Mouse (Mus musculus): Measurements from ENCODE around the gene Esd. TPM values are rescaled to one million over a fixed set of nuclear protein-coding genes. Genes with fewer than 3 reads are reported as not detected.

Esd gene
- polyA plus RNA-seq (2012; fragmentation: generic; extraction: Trizol), result 100 to 1,000 TPM; 295 to 356 TPM

GRCm38 (mm10) chr14:74732079-74732783 is at the start of gene Esd:
Gene Esd (plus strand): TSS chr14:74732297.

Other genes with a start within 250 kb of the Esd start
- gene Htr2a, start 91.5 kb upstream of the Esd start, polyA plus RNA-seq (2012; fragmentation: generic; extraction: Trizol), result not detected
- gene Lrch1, start 215.6 kb downstream of the Esd start, polyA plus RNA-seq (2012; fragmentation: generic; extraction: Trizol), result 1 to 10 TPM in 1 of 2 experiments, under 1 TPM in 1; 0.67 to 4.5 TPM